Mouse (Mus musculus) intestine, embryonic 16.5 days (tissue): ENCODE measurements around the gene Adad2. TPM values are rescaled to one million over a fixed set of nuclear protein-coding genes. Genes with fewer than 3 reads are reported as not detected.

Experiments used
- ATAC-seq: fragments of 200-750 bp; cut with Nextera tagmentation; 2 replicates; pipeline ENCODE4 v1.8.0; 2017; ENCODE audit warnings: moderate TSS enrichment, moderate library complexity
- H3K27ac ChIP-seq: fragments of 300-500 bp; sonication (generic); 2 replicates; pipeline ENCODE4 v1.5.1; 2014; ENCODE audit warnings: mild to moderate bottlenecking, low read length
- H3K27me3 ChIP-seq: fragments of 300-500 bp; sonication (generic); replicated peaks from 2 replicates; pipeline ENCODE4 v1.6.1; 2014; ENCODE audit warnings: low read length, control low read depth, mixed read lengths; ENCODE audit not compliant: control insufficient read depth, insufficient read depth
- H3K36me3 ChIP-seq: fragments of 300-500 bp; sonication (generic); 2 replicates; pipeline ENCODE4 v1.6.1; 2014; ENCODE audit warnings: low read length, control low read depth; ENCODE audit not compliant: control insufficient read depth, insufficient read depth
- H3K4me1 ChIP-seq: fragments of 300-500 bp; sonication (generic); 2 replicates; pipeline ENCODE4 v1.6.1; 2014; ENCODE audit warnings: low read length, control low read depth, mixed read lengths; ENCODE audit not compliant: control insufficient read depth, insufficient read depth
- H3K4me2 ChIP-seq: fragments of 300-500 bp; sonication (generic); 2 replicates; pipeline ENCODE4 v1.6.1; 2014; ENCODE audit warnings: low read depth, low read length, control low read depth
- H3K4me3 ChIP-seq: fragments of 300-500 bp; sonication (generic); 2 replicates; pipeline ENCODE4 v1.5.1; 2014; ENCODE audit warnings: mild to moderate bottlenecking, low read length
- H3K9ac ChIP-seq: fragments of 300-500 bp; sonication (generic); 2 replicates; pipeline ENCODE4 v1.6.1; 2014; ENCODE audit warnings: low read depth, low read length
- H3K9me3 ChIP-seq: fragments of 300-500 bp; sonication (generic); 2 replicates; pipeline ENCODE4 v1.6.1; 2016; ENCODE audit warnings: low read length, control low read depth; ENCODE audit not compliant: control insufficient read depth
- WGBS: fragments of 180-500 bp; shearing (Covaris S2); extraction: QIAGEN DNeasy Blood & Tissue Kit; methylation state at CpG from one replicate; pipeline ENCODE4 v1.1.7; 2014; 5-methylcytosine and 5-hydroxymethylcytosine counted together
- polyA plus RNA-seq: library from polyadenylated mRNA; unstranded; fragments of >200 nt; fragmentation: Nextera tagmentation; extraction: Ambion mirVana; gene quantifications from 2 replicates; pipeline ENCODE4 v1.2.1, GENCODE M21; 2015

Adad2 gene
- polyA plus RNA-seq, 1 experiment from 2014 or later = 0.09 TPM

DNA sequence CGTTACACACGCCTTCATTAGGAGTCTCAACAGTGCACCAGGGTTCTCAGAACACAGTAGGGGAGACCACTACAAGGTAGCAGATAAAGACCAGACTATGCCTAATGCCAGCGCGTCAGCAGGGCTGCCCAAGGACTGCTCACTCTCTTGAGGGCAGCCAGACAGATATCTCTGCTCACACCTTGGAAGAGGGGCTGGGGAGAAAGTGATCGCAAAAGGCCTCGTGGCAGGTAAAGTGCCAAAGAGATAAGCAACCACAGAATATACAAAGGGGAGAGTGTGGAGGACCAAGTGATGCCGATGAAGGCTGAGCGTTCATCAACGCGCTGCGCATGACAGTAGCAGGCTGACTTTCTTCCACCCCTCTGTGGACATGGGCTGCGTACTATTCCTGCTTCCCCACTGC lies 8.1 kb upstream of the Adad2 start:
- H3K4me3 ChIP-seq = peak overlapping the region; percentile 71
- ATAC-seq = peak; percentile 37; the same call in 1 of the 2 replicates
- 0 out of 2 replicates have a peak, but pooled peaks cover 6% of the 10 kb centered on the region for H3K9me3 ChIP-seq
- WGBS = 26% methylated on average over 12 of the region's 12 CpGs
- H3K36me3 ChIP-seq = peaks cover 9% of the 10 kb centered on the region; the same call in 1 of the 2 replicates
- no peaks in the 10 kb centered on the region for H3K27me3 ChIP-seq
- H3K27ac ChIP-seq = no peak overlapping the region; the same call in 1 of the 2 replicates
- H3K4me1 ChIP-seq = peaks cover 11% of the 10 kb centered on the region
- H3K4me2 ChIP-seq = peak overlapping the region; percentile 81
- peak overlapping the region; percentile 83 for H3K9ac ChIP-seq

DNA sequence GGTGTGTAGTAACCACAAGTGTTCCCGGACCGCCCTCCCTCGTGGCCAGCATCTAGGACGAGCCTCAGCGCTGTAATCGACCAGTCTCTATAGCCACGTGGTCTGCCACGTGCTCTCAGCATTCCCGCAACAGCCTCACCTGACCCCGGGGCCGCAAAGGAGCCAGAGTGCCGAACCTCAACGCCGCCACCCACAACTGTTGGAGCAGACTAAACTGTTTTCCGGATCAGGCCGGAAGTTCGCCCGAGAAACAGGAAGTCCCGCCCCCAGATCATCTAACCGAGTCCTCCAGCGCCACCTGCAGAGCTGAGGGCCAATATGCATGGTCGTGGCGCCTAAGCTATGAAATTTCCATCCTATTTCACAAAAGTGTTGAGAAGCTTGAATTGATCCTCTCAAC lies 7.6 kb upstream of the Adad2 start, which contains the start of gene Taf1c:
Gene Taf1c (minus strand): TSS at position 227 of the 400 bp plus-strand sequence.
- under 1% methylated on average over 23 of the region's 23 CpGs for WGBS
- Histone ChIP-seq H3K27ac (peak within 1 kb of the TSS; percentile 67), H3K9me3 (0 out of 2 replicates have a peak, but pooled peaks cover 10% of the 10 kb centered on the region)

DNA sequence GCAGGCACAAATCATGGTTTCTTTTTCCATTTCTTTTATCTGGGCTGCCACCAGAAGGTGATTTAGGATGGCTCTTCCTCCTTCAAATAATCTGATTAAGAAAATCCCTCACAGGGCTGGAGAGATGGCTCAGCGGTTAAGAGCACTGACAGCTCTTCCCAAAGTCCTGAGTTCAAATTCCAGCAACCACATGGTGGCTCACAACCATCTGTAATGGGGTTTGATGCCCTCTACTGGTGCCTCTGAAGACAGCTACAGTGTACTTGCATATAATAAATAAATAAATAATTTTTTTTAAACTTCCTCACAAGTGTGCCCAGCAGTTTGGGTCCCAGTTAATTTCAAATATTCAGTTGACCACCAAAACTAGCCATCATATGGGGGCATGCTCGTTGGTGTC lies 6.3 kb upstream of the Adad2 start:
- Histone ChIP-seq H3K36me3 (peaks cover 3% of the 10 kb centered on the region; the same call in 1 of the 2 replicates), H3K4me3 (no peak overlapping the region), H3K4me1 (peaks cover 11% of the 10 kb centered on the region), H3K27me3 (no peaks in the 10 kb centered on the region), H3K27ac (no peak overlapping the region), H3K9me3 (0 out of 2 replicates have a peak, but pooled peaks cover 10% of the 10 kb centered on the region), H3K9ac (no peak overlapping the region), H3K4me2 (no peak overlapping the region)
- 87% methylated on average over 2 of the region's 2 CpGs for WGBS
- no peak for ATAC-seq

More for the DNA sequence above, 7.6 kb upstream of the Adad2 start, which contains the start of gene Taf1c:
- Histone ChIP-seq H3K4me3 (peak within 1 kb of the TSS; percentile 71), H3K9ac (peak within 1 kb of the TSS; percentile 83), H3K4me1 (peaks cover 11% of the 10 kb centered on the region), H3K4me2 (peak within 1 kb of the TSS; percentile 81), H3K27me3 (no peaks in the 10 kb centered on the region), H3K36me3 (peaks cover 8% of the 10 kb centered on the region; the same call in 1 of the 2 replicates)
- ATAC-seq = peak; percentile 88

DNA sequence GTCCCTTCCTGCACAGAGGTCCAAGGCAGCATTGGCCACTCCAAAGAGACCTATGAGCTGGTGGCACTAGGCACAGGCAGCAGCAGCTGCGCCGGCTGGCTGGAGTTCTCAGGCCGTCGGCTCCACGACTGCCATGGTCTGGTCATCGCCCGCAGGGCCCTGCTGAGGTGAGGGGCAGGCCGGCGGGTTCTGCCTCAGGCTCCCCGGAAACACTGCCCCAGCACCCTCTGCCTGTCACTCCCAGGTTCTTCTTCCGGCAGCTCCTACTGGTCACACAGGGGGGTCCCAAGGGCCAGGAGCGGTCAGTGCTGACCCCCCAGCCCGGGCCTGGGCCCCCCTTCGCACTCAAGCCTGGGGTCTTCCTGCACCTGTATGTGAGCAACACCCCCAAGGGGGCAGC lies 2.5 kb downstream of the Adad2 start:
- no peaks in the 10 kb centered on the region for H3K9me3 ChIP-seq
- H3K4me2 ChIP-seq = no peak overlapping the region
- no peaks in the 10 kb centered on the region for H3K4me1 ChIP-seq
- WGBS = 83% methylated on average over 13 of the region's 14 CpGs
- no peak overlapping the region for H3K9ac ChIP-seq
- no peaks in the 10 kb centered on the region for H3K36me3 ChIP-seq
- no peak for ATAC-seq
- H3K4me3 ChIP-seq = no peak overlapping the region
- no peak overlapping the region for H3K27ac ChIP-seq
- no peaks in the 10 kb centered on the region for H3K27me3 ChIP-seq

DNA sequence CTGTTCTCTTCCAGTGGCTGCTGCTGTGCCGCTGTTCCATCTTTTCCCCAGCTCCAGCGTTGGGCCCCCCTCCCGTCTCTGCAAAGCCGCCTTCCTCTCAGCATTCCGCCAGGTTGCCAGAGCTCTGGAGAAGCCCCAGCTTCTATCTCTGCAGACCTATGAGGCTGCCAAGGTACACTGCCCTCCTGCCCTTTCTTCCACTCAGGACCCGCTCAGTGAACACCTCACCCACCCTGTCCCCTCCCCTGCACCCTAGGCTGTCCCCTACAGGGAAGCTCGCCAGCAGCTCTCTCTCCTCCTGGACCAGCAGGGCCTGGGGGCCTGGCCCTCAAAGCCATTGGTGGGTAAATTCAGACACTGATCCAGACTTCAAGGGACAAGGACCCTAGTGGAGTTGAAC lies 3.8 kb downstream of the Adad2 start:
- H3K9me3 ChIP-seq = no peaks in the 10 kb centered on the region
- H3K4me3 ChIP-seq = no peak overlapping the region
- no peak overlapping the region for H3K27ac ChIP-seq
- H3K36me3 ChIP-seq = no peaks in the 10 kb centered on the region
- no peaks in the 10 kb centered on the region for H3K4me1 ChIP-seq
- WGBS = 72% methylated on average over 7 of the region's 7 CpGs
- no peak overlapping the region for H3K4me2 ChIP-seq
- H3K9ac ChIP-seq = no peak overlapping the region
- no peak for ATAC-seq
- no peaks in the 10 kb centered on the region for H3K27me3 ChIP-seq

DNA sequence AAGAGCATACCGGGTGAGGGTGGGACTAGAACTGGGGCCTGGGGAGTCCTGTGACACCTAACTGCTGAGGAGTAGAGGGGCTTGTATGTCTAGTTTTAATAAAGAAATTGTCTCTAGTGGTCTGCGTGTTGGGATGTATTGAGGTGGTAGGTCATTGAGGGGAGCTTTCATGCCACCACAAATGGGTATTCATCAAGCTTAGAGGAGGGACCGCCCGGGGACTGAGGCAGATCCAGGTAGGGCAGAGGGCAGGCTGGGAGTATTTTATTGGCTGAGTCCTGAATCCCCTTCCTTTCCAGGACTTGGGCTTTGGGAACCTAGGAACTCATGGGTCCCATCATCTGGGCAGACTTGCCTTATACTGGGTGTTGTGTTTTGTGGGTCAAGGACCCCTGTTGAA lies 4.3 kb downstream of the Adad2 start:
- Histone ChIP-seq H3K9ac (no peak overlapping the region), H3K4me1 (no peaks in the 10 kb centered on the region), H3K36me3 (no peaks in the 10 kb centered on the region), H3K27ac (no peak overlapping the region), H3K4me3 (no peak overlapping the region), H3K27me3 (no peaks in the 10 kb centered on the region), H3K4me2 (no peak overlapping the region), H3K9me3 (no peaks in the 10 kb centered on the region)
- no peak for ATAC-seq
- WGBS = 94% methylated on average over 4 of the region's 4 CpGs

DNA sequence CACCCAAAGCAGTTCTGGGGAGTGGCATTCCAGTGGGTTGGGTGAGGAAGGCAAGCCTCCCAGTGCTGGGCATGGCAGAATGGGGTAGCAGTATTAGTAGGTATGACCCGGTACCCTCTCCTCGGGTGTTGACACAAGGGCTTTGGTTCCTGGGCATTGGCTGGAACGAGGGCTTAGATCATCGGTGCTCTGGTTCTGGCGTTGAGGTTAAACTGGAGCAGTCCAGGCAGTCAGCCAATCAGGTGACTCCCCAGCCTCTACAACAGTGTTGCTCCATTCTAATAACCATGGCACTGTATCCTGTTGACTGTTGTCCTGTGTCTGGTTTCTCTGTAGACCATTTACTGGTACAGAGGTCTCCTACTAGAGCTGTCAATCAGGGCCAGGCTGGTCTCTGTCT lies 5.0 kb downstream of the Adad2 start:
- 77% methylated on average over 5 of the region's 5 CpGs for WGBS
- H3K4me2 ChIP-seq = no peak overlapping the region
- no peak for ATAC-seq
- no peaks in the 10 kb centered on the region for H3K27me3 ChIP-seq
- H3K36me3 ChIP-seq = no peaks in the 10 kb centered on the region
- no peak overlapping the region for H3K9ac ChIP-seq
- H3K9me3 ChIP-seq = no peaks in the 10 kb centered on the region
- H3K4me3 ChIP-seq = no peak overlapping the region
- H3K27ac ChIP-seq = no peak overlapping the region
- no peaks in the 10 kb centered on the region for H3K4me1 ChIP-seq

DNA sequence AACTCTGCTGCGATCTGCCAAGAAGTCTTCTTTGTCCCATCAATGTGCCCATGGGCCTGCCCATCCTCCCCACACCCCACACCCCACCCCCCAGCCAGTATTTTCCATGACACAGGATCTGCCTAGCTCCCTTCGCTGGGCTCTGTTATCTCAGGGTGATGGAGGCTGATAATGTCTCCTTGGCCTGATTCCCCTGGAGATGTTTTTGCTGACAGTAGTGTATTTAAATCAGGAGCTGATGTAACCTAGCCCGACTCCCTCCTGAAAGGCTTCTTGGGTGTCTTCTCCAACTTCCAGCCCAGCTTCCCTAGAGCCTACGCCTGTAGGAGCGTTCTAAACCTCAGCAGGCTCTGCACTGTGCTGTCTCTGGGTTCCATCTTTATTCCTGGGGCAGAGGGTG lies 6.3 kb downstream of the Adad2 start:
- no peak for ATAC-seq
- Histone ChIP-seq H3K36me3 (no peaks in the 10 kb centered on the region), H3K4me3 (no peak overlapping the region), H3K4me2 (no peak overlapping the region), H3K4me1 (no peaks in the 10 kb centered on the region), H3K9ac (no peak overlapping the region), H3K27ac (no peak overlapping the region), H3K27me3 (no peaks in the 10 kb centered on the region), H3K9me3 (no peaks in the 10 kb centered on the region)
- WGBS = 54% methylated on average over 5 of the region's 5 CpGs

DNA sequence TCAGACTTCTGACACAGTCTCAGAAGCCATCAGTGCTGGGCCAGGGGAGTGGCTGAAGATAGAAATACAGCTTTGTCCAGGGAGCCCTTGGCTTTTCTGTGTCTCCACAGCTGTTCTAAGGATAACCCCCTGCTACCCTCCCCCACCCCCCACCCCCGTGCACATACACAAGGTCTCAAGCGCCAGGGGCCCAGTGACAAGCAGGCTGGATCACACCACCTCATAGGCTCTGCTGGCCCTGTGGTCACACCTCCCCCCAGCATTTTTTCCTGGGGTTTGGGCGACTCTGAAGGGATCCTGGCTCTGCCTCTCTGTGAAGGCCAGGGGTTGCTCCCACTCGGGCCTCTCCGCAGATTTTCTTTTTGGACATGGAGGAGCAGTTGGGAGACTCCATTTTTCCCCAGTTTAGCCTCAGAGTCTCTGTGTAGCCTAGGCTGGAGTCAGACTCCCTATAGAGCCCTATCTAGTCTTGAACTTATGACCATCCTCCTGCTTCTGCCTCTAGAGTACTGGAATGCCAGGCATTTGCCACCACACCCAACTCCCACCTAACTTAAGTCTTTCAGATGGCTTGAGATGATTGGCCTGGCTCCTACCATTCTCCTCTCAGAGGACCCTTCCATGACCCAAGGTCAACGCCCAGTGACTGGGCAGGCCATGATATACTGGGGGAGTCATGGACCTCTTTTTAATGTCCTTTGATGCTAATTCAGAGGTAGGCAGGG lies 7.7 kb downstream of the Adad2 start:
- WGBS = 71% methylated on average over 6 of the region's 6 CpGs
- no peak for ATAC-seq

More for the DNA sequence above, 7.7 kb downstream of the Adad2 start:
- Histone ChIP-seq H3K4me3 (no peak overlapping the region), H3K9ac (no peak overlapping the region), H3K4me1 (no peaks in the 10 kb centered on the region), H3K4me2 (no peak overlapping the region), H3K27me3 (no peaks in the 10 kb centered on the region), H3K27ac (no peak overlapping the region), H3K9me3 (no peaks in the 10 kb centered on the region), H3K36me3 (no peaks in the 10 kb centered on the region)
